Mouse (Mus musculus): ENCODE data around the gene Mthfd2l.

Mthfd2l gene

DNA sequence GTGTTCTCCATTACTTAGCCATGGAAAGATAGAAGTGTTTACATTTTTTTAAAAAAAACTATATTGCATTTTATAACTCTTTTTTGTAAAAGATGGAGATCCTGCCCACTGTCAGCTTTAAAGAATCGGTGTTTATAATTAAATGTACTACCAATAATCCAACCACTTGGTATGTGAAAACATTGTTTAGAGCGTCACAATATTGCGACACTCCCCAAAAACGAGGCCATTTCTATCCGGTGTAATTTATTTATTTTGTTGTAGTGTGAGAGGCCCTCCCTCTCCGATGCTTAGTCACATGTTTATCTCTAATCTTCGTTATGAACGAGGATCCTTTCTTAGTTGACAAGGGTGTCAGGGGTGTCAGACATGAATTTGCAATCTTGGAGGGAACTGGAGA, 117.5 kb downstream of the Mthfd2l start:
- DNase-seq (ENCODE audit: low read depth, low spot score), result no peak

All from retina, postnatal 7 days (tissue).